Mouse (Mus musculus): ENCODE data around the gene Sept9.
A peak's percentile ranks its signal among the peaks of the same experiment; 100 is the strongest.
"Not testable (repeated sequence)": the region's sequence is repeated elsewhere in the genome, so short reads cannot be mapped to it uniquely, and the experiment has no call there.

The Sept9 gene

DNA sequence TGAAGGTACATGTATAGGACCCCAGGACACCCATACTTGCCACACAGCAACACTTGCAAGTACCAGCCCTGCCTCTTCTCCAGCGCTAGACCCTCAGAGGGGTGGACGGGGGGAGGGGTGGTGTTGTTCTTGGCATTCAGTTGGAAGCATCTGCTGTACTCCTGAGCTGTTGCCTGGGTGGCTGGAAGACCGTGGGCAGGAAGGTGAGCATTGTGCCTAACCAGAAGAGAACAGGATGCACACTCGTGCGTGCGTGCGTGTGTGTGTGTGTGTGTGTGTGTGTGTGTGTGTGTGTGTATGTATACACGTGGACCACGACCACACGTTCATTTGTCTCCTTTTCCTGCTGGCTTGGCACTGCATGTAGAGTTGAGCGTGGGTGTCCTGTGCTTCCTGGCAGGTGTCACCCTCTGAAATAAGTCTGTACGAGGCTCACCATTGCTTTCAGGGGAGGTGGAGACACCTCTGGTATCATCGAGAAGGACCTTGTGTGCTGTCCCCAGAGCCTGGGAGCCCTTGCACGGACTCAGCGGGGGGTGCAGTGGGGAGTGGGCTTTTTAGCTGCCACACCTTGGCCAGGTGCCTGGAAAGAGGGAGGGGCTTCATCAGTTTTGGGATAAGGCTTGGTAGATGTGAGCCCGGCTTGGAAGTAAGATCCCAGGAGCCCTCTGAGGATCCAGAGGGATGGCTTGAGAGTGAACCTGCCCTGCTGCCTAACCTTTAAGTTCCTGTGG lies 127.6 kb downstream of the Sept9 start:
- peak; percentile 38 for DNase-seq (ENCODE audit: low read depth, low spot score)

DNA sequence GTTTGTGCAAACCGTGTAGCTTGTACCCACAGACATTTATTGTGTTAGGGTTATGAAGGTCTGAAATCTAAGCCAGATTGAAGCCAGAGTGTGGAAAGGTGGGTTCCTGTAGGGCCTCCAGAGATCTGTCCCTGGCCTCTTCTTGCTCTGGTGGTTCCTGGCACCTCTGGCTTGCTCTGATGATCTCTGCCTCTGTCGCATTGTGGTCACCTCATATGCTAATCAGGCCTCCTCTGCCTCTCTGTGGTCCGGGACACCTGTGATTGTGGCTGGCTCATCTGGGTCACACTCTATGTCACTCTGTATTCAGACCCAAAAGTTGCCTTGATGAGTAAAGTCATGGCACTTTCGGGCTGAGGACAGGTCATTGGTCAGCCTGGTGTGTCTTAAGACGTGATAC lies 128.2 kb downstream of the Sept9 start:
- no peak for DNase-seq (ENCODE audit: low read depth, low spot score)

DNA sequence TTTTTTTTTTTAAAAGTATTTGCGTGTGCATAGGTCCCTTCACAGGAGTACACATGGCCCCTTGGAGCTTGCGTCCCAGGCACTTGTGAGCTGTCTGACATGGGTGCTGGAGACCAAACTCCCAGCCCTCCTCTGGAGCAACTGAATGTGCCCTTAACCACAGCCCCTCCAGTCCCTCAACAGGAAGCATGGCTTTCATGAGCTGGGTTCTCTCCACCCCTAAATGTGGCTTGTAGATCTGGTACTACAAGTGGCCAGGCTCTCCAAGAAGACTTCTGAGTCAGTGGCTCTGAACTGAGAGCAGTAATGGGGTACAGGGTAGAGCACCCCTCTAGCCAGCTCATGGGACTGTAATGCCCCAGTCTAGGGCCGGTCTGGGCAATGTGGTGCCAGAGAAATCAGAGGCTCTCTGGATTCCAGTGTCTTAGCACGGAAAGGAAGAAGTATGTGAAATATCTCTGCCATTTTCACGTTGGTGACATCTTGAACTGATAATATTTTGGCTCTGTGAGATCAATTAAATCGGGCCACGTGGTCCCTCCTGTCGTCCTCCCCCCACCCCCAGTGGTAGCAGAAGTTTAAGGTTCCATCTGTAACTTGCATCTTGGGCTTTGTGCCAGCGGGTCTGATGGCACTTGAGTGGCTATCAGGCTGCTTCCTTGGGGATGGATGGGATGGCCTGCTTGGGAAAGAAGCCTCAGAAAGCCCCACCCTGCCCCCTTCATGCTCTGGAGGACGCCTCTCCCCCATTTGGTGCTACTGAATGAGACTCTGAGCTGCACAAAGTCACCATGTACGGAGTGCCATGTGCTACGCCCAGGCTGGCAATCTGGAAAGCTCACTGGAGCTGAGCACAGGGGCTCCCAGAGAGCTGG lies 130.9 kb downstream of the Sept9 start:
- DNase-seq (ENCODE audit: low read depth, low spot score), result peak; percentile 5

DNA sequence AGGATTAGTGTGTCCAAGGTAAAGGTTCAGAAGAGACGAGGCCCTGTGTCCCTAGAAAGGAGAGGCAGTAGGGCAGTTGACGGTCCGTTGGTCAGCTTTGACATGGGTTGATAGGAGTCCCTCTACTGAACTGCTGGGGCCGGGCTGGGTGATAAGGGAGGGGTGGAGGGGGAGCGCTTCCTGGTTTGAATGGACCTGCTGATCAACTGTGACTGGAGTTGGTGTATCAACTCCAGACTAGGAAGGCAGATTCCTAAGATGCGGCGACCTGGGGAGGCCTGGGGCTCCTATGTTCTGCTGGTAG lies 131.4 kb downstream of the Sept9 start:
- DNase-seq (ENCODE audit: low read depth, low spot score), result no peak

DNA sequence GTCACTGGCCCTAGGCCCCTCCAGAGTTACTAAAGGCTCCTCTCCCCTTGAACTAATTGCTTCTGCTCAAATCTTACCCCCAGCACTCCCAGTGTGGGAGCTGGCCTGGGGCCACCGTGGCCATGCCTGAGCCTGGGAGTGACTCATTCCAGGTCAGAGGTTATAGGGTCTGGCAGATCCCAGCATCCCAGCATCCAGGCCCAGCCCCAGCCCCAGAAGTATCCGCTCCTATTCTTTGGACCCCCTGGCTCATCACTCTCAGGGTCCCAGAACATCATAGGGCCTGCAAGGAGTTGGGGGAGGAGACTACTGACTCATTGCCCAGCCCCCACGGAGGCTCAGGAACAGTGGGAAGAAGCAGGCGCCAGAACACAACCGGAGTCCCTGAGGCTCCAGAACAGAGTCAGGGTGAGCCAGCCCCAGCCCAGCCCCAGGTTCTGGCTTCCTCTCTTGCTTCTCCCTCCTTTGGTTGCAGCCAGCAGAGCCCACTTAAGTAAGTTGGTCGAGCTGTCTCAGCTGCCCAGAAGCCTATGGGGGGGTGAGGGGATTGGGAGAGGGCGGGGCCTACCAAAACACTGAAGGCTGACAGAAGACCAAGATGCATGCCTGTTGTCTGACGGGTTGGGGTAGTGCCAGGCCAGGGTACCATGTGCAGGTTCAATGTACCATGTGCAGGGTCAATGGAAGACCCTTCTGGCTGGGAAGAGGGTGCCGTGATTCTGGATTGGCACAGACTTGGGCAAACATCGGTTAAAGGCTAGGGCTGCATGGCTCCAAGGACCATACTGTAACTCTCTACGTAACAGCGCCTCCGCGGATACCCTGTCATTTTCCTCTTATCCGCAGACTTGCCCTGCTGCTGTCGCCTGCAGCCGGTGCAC lies 132.1 kb downstream of the Sept9 start:
- no peak for DNase-seq (ENCODE audit: low read depth, low spot score)

DNA sequence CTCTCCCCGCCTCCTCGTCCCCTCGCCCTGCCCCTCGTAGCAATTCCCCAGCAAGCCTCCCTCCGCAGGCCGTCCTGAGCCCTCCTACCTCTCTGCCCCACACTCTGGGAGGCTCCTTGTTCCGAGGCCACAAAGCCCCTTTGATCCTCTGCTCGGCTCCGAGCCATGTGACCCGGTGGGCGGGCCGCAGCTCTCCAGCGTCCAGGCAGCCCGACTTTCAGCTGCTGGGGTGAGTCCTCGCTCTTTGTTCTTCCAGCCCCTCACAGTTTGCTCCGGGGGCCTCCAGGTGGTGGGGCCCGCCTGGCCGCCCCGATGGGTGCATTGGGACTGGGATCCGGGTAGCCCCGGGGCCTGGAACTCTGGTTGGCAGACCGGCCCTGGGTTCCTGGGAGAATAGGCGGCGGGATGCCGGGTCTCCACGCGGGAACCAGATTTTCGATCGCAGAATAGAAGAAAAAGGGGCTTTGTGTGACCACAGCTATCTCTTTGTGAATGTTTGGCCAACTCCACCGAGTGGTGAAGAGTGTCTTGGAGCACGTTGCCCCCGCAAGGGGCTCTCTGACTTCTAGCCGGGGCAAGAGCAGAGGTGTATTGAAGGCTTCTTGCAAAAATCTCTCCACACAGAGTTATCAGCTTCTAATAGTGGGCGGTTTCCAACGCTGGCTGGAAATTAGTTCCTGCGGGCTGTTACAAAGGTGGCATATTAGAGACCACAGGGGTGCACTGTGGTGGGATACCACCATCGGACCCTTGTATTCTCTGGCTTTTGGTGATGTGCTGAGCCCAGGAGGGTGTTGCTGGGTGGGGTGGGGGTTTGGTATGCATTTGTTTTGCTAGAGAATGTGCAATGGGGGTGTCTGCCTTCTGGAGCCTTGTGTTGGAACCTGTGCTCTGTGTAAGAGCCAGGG lies 133.0 kb downstream of the Sept9 start:
- DNase-seq (ENCODE audit: low read depth, low spot score), result peak; percentile 93

DNA sequence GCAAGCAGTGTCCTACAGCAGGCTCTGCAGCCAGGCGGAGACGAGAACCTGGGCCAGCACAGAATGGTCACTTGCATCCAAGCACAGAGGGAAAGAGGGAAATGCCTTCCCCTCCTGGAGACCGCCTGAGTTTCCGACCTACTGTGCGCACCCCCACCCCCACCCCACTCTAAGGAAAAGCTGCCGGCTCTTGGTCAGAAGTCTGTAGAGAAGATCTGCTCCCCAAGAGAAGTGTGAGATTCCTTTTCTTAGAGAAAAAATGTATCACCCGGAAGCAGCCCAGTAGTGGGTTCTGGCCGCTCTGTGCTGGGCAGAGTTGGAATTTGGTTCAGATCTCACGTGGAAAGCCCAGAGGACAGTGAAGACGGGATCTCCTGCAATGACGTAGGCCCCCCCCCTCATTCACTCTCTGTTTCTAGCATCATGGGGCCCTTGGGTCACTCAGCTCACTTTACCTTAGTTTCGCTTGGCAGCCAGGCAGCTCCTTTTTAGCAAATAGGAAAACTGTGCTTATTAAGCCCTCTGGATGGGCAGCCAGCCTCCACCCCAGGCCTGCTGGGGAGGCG lies 133.8 kb downstream of the Sept9 start:
- DNase-seq (ENCODE audit: low read depth, low spot score), result no peak

DNA sequence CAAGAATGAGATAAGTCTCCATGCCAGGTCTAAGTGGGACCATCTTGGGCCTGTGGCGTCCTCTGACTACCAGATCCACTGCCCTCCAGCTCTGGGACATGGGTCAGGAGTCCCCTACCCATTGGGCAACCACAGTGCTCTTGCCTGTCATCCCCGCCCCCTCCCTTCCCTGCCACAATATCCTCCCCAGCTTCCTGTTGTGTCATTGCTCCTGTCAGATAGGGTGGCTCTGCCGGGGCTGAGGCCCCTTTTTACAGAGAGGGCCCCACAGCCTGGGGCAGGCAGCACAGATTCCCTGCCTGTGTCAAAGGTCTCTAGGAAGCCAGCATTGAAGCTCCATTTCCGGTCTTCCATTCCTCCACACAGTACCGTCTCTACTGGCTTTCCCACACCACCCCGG lies 134.6 kb downstream of the Sept9 start:
- DNase-seq (ENCODE audit: low read depth, low spot score), result peak; percentile 32

DNA sequence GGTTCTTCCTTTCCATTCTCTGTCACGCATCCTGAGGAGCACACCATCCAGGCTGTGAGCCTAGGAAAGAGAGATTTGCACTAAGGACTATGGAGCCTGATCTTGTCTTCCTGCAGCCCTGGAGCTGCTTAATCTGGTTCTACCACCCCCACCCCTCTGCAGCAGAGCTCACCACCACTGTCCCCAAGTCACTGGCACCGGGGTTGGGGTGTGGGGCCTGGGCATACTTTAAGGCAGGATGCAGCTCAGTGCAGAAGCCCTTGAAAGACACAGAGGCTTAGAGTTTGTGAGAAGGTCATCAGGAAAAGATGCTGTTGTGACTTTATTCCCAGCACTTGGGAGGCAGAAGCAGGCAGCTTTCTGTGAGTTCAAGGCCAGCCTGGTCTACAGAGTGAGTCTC lies 135.7 kb downstream of the Sept9 start:
- DNase-seq (ENCODE audit: low read depth, low spot score), result no peak

DNA sequence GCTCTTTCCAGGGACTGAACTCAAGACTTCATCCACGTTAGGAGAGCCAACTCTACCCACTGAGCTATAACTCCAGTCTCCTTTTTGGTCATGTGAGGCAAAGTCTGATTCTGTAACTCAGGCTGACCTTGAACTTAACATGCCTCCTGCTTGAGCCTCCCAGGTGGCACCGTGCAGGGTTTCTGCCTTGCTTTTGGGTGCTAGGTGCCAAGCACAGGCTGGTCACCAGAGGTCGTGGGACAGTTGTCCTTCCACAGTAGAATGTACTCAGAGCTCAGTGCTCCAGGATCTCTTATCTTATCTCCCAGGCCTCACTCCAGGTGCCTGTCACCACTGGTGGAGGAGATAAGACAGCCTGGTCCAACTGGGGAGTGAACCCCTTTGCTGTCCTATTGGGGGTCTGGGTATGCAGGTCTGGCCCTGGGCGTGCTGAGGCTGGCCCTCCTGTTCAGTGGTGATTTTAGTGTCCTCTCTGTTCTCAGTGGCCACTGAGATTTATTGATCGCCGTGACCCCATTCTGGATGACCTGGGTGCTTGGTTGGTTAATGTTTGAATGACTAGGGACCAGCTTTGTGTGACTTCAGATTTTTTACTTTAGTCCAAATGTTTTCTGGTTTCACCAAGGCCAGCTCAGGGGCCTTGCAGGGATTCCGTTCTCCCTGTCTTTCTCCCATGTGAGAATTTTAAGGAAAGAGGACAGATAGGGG lies 136.8 kb downstream of the Sept9 start:
- no peak for DNase-seq (ENCODE audit: low read depth, low spot score)

DNA sequence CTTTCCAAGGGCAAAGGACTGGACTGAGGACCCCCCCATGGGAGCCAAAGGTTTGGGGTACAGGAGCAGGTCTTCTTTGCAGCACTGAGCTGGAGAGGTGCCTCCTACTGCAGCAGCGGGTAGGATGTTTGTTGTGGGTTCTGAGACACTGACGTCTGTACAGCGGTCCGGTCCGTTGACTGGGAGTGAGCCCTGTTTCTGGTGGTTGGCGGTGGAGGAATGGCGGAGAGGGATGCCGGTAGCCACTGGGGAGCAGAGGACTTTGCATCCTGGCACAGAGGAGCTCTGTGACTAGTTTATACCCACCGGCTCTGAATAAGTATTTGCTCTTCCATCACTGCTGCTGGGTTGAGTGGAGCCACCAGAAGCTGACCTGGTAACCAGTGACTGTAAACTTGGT lies 138.3 kb downstream of the Sept9 start:
- no peak for DNase-seq (ENCODE audit: low read depth, low spot score)

DNA sequence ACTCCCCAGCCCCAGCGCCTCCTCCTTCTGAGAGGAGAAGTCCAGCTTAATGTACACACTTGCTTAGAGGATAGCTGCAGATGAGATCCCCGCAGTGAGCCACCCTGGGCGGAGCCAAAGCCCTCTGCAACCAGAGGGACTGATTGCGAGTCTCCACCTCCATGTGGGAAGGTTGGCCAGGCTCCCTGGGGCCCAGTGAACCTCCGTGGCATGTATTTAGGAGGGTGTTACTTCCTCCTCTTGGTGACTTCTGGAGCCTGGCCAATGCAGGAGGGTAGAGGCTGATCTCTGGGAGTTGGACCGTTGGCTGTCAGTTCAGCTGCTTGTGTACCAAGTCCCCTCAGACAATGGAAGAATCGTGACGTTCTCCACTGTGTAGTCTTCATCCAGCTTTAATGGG lies 139.0 kb downstream of the Sept9 start:
- DNase-seq (ENCODE audit: low read depth, low spot score), result peak; percentile 72

DNA sequence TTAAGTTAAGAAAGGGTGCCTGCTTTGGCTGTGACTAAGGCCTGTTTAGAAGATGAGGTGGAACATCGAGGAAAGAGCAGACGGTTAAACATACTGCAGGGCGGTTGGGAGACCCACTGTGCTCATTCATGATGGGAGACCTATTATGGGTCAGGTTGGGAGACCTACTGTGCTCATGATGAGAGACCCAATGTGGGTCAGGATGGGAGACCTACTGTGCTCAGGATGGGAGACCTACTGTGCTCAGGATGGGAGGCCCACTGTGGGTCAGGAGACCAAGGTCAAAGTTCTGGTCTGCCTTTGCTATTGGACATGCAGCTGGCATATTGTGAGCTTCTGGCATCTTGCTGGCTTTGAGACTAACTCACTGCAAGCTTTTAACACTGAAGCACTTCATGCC lies 139.6 kb downstream of the Sept9 start:
- no peak for DNase-seq (ENCODE audit: low read depth, low spot score)

DNA sequence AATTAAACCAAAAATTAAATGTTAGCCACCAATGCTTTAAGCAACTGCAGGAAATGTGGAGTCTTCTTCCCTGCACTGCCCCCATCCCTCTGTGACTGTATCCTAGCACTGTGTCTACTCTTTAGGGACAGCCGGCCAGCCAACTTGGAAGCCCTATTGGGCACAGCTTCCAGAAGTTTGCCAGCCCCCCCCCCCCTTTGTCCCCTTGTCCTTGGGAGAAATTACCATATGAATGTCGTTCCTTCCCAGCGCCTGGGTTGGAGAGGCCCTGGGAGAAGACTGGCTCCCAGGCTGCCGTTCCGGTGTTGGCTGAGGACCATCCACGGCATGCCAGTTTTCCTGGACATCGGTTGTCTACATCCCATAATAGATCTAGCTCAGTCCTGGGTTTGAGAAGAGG lies 141.8 kb downstream of the Sept9 start:
- peak; percentile 76 for DNase-seq (ENCODE audit: low read depth, low spot score)

DNA sequence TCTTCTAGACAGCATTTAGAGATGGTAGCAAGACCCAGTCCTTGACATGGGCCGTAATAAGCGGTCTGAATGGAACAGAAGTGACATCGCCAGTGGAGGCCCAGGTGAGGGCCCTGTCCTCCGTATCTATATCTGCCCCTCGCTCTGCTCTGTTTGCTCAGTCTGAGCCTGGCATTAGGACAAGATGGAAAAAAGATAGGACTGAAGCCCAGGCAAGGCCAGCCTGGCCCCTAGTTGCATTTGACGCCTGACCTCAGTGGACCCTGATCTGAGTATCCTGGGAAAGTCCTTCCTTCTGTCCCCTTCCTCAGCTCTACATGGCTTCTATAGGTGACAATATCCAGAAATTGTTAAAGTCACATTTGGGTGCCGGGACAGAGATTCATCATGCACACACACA lies 142.6 kb downstream of the Sept9 start:
- DNase-seq (ENCODE audit: low read depth, low spot score), result no peak

DNA sequence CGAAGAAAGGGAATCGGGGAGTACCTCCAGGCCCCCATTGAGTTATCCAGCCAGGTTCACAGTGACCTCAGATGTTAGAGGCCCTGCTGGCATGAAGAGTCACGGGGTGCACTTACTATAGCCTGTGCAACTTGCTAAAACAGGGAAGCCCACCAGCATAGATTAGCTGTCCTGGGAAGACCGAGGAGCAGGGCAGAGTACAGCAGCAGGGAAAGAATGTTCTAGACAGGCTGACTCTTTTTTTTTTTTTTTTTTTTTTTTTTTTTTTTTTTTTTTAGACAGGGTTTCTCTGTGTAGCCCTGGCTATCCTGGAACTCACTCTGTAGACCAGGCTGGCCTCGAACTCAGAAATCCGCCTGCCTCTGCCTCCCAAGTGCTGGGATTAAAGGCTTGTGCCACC lies 143.0 kb downstream of the Sept9 start:
- not testable (repeated sequence) for DNase-seq (ENCODE audit: low read depth, low spot score)

DNA sequence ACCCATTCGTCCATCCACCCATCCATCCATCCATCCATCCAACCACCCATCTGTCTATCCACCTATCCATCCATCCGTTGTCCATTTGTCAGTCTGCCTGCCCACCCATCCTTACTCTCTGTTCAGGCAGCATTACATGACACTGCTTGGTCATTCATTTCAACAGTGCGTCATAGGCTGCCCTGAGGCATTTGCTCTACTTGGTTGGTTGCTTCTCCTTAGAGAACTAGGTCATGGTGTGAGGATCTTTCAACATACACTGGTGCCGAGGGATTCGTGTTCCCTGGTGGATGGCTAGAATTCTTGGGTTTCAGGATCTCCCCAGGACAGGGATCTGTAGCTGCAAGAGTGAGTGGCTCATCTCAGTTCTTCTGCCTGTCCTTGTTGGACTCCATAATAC lies 144.3 kb downstream of the Sept9 start:
- DNase-seq (ENCODE audit: low read depth, low spot score), result no peak

DNA sequence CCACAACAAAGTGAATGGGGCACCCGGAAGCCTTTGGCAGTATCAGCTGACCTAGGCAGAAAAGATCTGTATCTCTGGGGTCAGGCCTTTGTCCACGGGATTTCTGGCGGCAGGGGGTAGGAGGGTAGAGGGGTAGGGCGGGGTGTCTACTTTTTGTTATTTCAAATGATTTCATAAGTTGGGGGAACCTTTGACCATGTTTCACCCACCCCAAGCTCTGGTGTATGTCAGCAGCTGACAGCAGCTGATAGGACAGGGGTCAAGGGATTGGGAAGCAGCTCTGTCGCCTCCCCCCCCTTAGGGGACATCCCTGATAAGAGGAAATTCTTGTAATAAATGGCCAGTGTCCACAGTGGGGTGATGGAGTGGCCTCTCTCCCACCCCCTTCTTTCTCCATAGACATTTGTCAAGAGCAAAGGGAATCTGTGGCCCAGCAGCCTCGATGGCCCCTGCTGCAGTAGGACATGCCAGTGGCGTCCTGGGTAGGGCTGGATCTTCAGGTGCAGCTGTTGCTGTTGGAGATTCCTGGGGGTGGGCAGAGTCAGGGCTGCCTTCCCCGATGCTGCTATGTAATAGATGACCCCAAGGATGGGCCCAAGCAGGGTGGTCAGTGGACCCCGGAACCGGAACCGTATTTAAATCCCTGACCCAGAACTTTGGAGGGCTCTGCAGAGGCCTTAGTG lies 145.0 kb downstream of the Sept9 start:
- no peak for DNase-seq (ENCODE audit: low read depth, low spot score)

DNA sequence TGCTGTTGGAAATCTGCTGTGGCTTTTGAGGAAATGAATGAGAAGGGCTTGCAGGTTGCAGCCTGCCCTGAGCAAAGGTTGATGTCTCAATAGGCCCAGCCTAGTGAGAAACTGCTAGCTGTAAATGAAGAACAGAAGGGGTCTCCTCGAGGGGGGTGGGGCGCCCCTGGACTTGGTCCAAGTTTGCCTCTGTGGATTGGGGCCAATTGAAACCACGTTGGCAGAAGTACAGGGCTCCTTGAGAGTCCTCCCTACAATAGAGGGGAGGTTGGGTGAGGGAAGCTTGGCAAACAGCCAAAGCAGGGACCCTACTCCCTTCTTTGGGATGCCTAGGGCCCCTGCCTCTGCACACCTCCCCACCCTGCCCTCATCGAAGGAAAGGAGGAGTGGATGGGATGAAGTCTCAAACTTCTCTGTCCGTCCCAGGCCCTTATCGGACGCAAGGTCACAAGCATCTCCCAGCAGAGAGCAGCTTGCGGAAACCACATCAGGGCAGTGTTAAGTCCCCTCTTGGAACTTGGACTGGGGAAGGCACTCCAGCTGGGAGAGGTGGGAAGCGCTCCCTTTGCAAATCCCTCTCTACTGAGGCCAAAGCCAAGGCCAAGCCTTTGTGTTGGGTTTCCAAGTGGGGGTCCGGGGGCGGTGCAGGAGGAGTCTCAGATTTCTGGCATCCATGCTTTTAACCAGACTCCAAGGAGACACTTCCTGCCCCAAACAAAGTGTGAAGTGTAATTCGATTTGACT lies 145.7 kb downstream of the Sept9 start:
- peak; percentile 55 for DNase-seq (ENCODE audit: low read depth, low spot score)

Measured in ZHBTc4 (cell line).